Mouse (Mus musculus) ovary, postnatal 10 days (tissue): ENCODE measurements at regions not wholly inside any gene's neighbourhood (a gene's known extent, or its start where the extent isn't known, plus 50 kb on each side); places are given as distances from the start of the nearest gene placed in this dataset.
A peak's percentile ranks its signal among the peaks of the same experiment; 100 is the strongest.

Source experiments
- DNase-seq: peaks from one replicate; pipeline ENCODE4 v3.0.0; 2022; ENCODE audit warnings: low spot score

GRCm38 (mm10) chr1:165086131-165086530, 74.4 kb downstream of the Tbx19 start:
- DNase-seq: no peak

- no peak for DNase-seq
These were observed 75.8 kb downstream of the Tbx19 start for GRCm38 (mm10) chr1:165084753-165085152.

- DNase-seq: no peak
These were observed 76.4 kb downstream of the Tbx19 start for GRCm38 (mm10) chr1:165084179-165084578.

GRCm38 (mm10) chr1:165080351-165080750, 80.2 kb downstream of the Tbx19 start:
- no peak for DNase-seq

GRCm38 (mm10) chr1:165077313-165077712, 83.3 kb downstream of the Tbx19 start:
- DNase-seq: no peak

- no peak for DNase-seq
These were observed 85.1 kb downstream of the Tbx19 start for GRCm38 (mm10) chr1:165075301-165076082.

GRCm38 (mm10) chr1:165071831-165072491, 88.6 kb downstream of the Tbx19 start:
- DNase-seq: no peak

GRCm38 (mm10) chr1:165064981-165065380, 95.6 kb downstream of the Tbx19 start:
- DNase-seq: no peak

GRCm38 (mm10) chr1:165062813-165063492, 97.6 kb downstream of the Tbx19 start:
- DNase-seq: no peak

- DNase-seq: no peak
These were observed 99.2 kb downstream of the Tbx19 start for GRCm38 (mm10) chr1:165061420-165061819.

GRCm38 (mm10) chr1:165054245-165054644, 106.3 kb downstream of the Tbx19 start:
- no peak for DNase-seq

GRCm38 (mm10) chr1:165051294-165051693, 109.3 kb downstream of the Tbx19 start:
- no peak for DNase-seq

GRCm38 (mm10) chr1:165050176-165050575, 110.4 kb downstream of the Tbx19 start:
- DNase-seq: no peak

- peak; percentile 27 for DNase-seq
These were observed 111.3 kb upstream of the Xcl1 start for GRCm38 (mm10) chr1:165046637-165047036.

GRCm38 (mm10) chr1:165046056-165046455, 110.7 kb upstream of the Xcl1 start:
- DNase-seq: no peak

- DNase-seq: no peak
These were observed 108.0 kb upstream of the Xcl1 start for GRCm38 (mm10) chr1:165043361-165043760.

GRCm38 (mm10) chr1:165042105-165042504, 106.8 kb upstream of the Xcl1 start:
- no peak for DNase-seq

- no peak for DNase-seq
These were observed 101.3 kb upstream of the Xcl1 start for GRCm38 (mm10) chr1:165036631-165037030.

- no peak for DNase-seq
These were observed 100.3 kb upstream of the Xcl1 start for GRCm38 (mm10) chr1:165035618-165036017.

GRCm38 (mm10) chr1:165020960-165021563, 85.7 kb upstream of the Xcl1 start:
- DNase-seq: no peak

- DNase-seq: no peak
These were observed 83.5 kb upstream of the Xcl1 start for GRCm38 (mm10) chr1:165018692-165019309.

- no peak for DNase-seq
These were observed 82.9 kb upstream of the Xcl1 start for GRCm38 (mm10) chr1:165018236-165018635.
